Mouse (Mus musculus): ENCODE measurements around the gene Exoc8. TPM values are rescaled to one million over a fixed set of nuclear protein-coding genes. Genes with fewer than 3 reads are reported as not detected.

The Exoc8 gene
- polyA plus RNA-seq, 1 experiment: 13.1 TPM

- peaks cover 2% of the 10 kb centered on the region; the same call in 1 of the 2 replicates for H3K4me1 ChIP-seq (ENCODE audit: control insufficient read depth, insufficient read depth, low read length)
- H3K27me3 ChIP-seq (ENCODE audit: control insufficient read depth, insufficient read depth, low read length): no peaks in the 10 kb centered on the region
- peaks cover 7% of the 10 kb centered on the region for H3K36me3 ChIP-seq (ENCODE audit: control insufficient read depth, insufficient read depth, low read length)
- H3K4me3 ChIP-seq (ENCODE audit: control insufficient read depth, low read depth, low read length): no peak overlapping the region
- H3K27ac ChIP-seq (ENCODE audit: control insufficient read depth, insufficient read depth, low read depth, low read length): no peak overlapping the region
- TF ChIP-seq POLR2A (IDR thresholded peaks at IDR 0.05; ENCODE audit: control insufficient read depth, low read depth, low read length) (no peak), CTCF (IDR thresholded peaks at IDR 0.05; ENCODE audit: control insufficient read depth, insufficient read depth, insufficient replicate concordance, low read depth, low read length) (no peak)
These were observed 8.0 kb upstream of the Exoc8 start for GRCm38 (mm10) chr8:124905482-124905881.

GRCm38 (mm10) chr8:124903198-124903597 lies 5.7 kb upstream of the Exoc8 start:
- Histone ChIP-seq H3K4me3 (ENCODE audit: control insufficient read depth, low read depth, low read length) (peak overlapping the region; percentile 70), H3K36me3 (ENCODE audit: control insufficient read depth, insufficient read depth, low read length) (peaks cover 7% of the 10 kb centered on the region), H3K4me1 (ENCODE audit: control insufficient read depth, insufficient read depth, low read length) (peaks cover 5% of the 10 kb centered on the region), H3K27me3 (ENCODE audit: control insufficient read depth, insufficient read depth, low read length) (no peaks in the 10 kb centered on the region), H3K27ac (ENCODE audit: control insufficient read depth, insufficient read depth, low read depth, low read length) (no peak overlapping the region)
- TF ChIP-seq POLR2A (IDR thresholded peaks at IDR 0.05; ENCODE audit: control insufficient read depth, low read depth, low read length): no peak
- no peak for TF ChIP-seq CTCF (IDR thresholded peaks at IDR 0.05; ENCODE audit: control insufficient read depth, insufficient read depth, insufficient replicate concordance, low read depth, low read length)

- H3K4me3 ChIP-seq (ENCODE audit: control insufficient read depth, low read depth, low read length): peak overlapping the region; percentile 85
- peak overlapping the region; percentile 91 for H3K27ac ChIP-seq (ENCODE audit: control insufficient read depth, insufficient read depth, low read depth, low read length)
- H3K36me3 ChIP-seq (ENCODE audit: control insufficient read depth, insufficient read depth, low read length): peaks cover 6% of the 10 kb centered on the region; the same call in 1 of the 2 replicates
- H3K27me3 ChIP-seq (ENCODE audit: control insufficient read depth, insufficient read depth, low read length): no peaks in the 10 kb centered on the region
- peaks cover 20% of the 10 kb centered on the region for H3K4me1 ChIP-seq (ENCODE audit: control insufficient read depth, insufficient read depth, low read length)
- TF ChIP-seq CTCF (IDR thresholded peaks at IDR 0.05; ENCODE audit: control insufficient read depth, insufficient read depth, insufficient replicate concordance, low read depth, low read length): no peak
- TF ChIP-seq POLR2A (IDR thresholded peaks at IDR 0.05; ENCODE audit: control insufficient read depth, low read depth, low read length): peak; percentile 60; the same call in 1 of the 2 replicates
These were observed 873 bp upstream of the Exoc8 start for GRCm38 (mm10) chr8:124898251-124898905.

GRCm38 (mm10) chr8:124896632-124897385 lies 696 bp downstream of the Exoc8 start:
- Histone ChIP-seq H3K4me1 (ENCODE audit: control insufficient read depth, insufficient read depth, low read length) (peaks cover 20% of the 10 kb centered on the region), H3K36me3 (ENCODE audit: control insufficient read depth, insufficient read depth, low read length) (peaks cover 3% of the 10 kb centered on the region; the same call in 1 of the 2 replicates), H3K27me3 (ENCODE audit: control insufficient read depth, insufficient read depth, low read length) (no peaks in the 10 kb centered on the region), H3K27ac (ENCODE audit: control insufficient read depth, insufficient read depth, low read depth, low read length) (peak overlapping the region; percentile 97), H3K4me3 (ENCODE audit: control insufficient read depth, low read depth, low read length) (peak overlapping the region; percentile 85)
- no peak; the same call in 1 of the 2 replicates for TF ChIP-seq CTCF (IDR thresholded peaks at IDR 0.05; ENCODE audit: control insufficient read depth, insufficient read depth, insufficient replicate concordance, low read depth, low read length)
- TF ChIP-seq POLR2A (IDR thresholded peaks at IDR 0.05; ENCODE audit: control insufficient read depth, low read depth, low read length): no peak

GRCm38 (mm10) chr8:124896010-124896631 lies 1.4 kb downstream of the Exoc8 start:
- Histone ChIP-seq H3K4me1 (ENCODE audit: control insufficient read depth, insufficient read depth, low read length) (peaks cover 20% of the 10 kb centered on the region), H3K36me3 (ENCODE audit: control insufficient read depth, insufficient read depth, low read length) (peaks cover 3% of the 10 kb centered on the region; the same call in 1 of the 2 replicates), H3K4me3 (ENCODE audit: control insufficient read depth, low read depth, low read length) (peak overlapping the region; percentile 85), H3K27me3 (ENCODE audit: control insufficient read depth, insufficient read depth, low read length) (no peaks in the 10 kb centered on the region), H3K27ac (ENCODE audit: control insufficient read depth, insufficient read depth, low read depth, low read length) (peak overlapping the region; percentile 5; the same call in 1 of the 2 replicates)
- TF ChIP-seq POLR2A (IDR thresholded peaks at IDR 0.05; ENCODE audit: control insufficient read depth, low read depth, low read length) (no peak), CTCF (IDR thresholded peaks at IDR 0.05; ENCODE audit: control insufficient read depth, insufficient read depth, insufficient replicate concordance, low read depth, low read length) (no peak; the same call in 1 of the 2 replicates)

- peaks cover 17% of the 10 kb centered on the region for H3K4me1 ChIP-seq (ENCODE audit: control insufficient read depth, insufficient read depth, low read length)
- H3K36me3 ChIP-seq (ENCODE audit: control insufficient read depth, insufficient read depth, low read length): peaks cover 3% of the 10 kb centered on the region; the same call in 1 of the 2 replicates
- H3K27ac ChIP-seq (ENCODE audit: control insufficient read depth, insufficient read depth, low read depth, low read length): no peak overlapping the region
- no peaks in the 10 kb centered on the region for H3K27me3 ChIP-seq (ENCODE audit: control insufficient read depth, insufficient read depth, low read length)
- no peak for TF ChIP-seq POLR2A (IDR thresholded peaks at IDR 0.05; ENCODE audit: control insufficient read depth, low read depth, low read length)
- TF ChIP-seq CTCF (IDR thresholded peaks at IDR 0.05; ENCODE audit: control insufficient read depth, insufficient read depth, insufficient replicate concordance, low read depth, low read length): no peak
- H3K4me3 ChIP-seq (ENCODE audit: control insufficient read depth, low read depth, low read length): no peak overlapping the region
These were observed 4.9 kb downstream of the Exoc8 start for GRCm38 (mm10) chr8:124892596-124892995.

- no peaks in the 10 kb centered on the region for H3K27me3 ChIP-seq (ENCODE audit: control insufficient read depth, insufficient read depth, low read length)
- no peak overlapping the region for H3K27ac ChIP-seq (ENCODE audit: control insufficient read depth, insufficient read depth, low read depth, low read length)
- H3K4me3 ChIP-seq (ENCODE audit: control insufficient read depth, low read depth, low read length): no peak overlapping the region
- TF ChIP-seq CTCF (IDR thresholded peaks at IDR 0.05; ENCODE audit: control insufficient read depth, insufficient read depth, insufficient replicate concordance, low read depth, low read length) (no peak), POLR2A (IDR thresholded peaks at IDR 0.05; ENCODE audit: control insufficient read depth, low read depth, low read length) (no peak)
- H3K36me3 ChIP-seq (ENCODE audit: control insufficient read depth, insufficient read depth, low read length): no peaks in the 10 kb centered on the region; the same call in none of the 2 replicates
- no peaks in the 10 kb centered on the region for H3K4me1 ChIP-seq (ENCODE audit: control insufficient read depth, insufficient read depth, low read length)
These were observed 9.1 kb downstream of the Exoc8 start for GRCm38 (mm10) chr8:124888385-124888784.
